Mouse (Mus musculus): Measurements from ENCODE around the gene Brd3os. TPM values are rescaled to one million over a fixed set of nuclear protein-coding genes. Genes with fewer than 3 reads are reported as not detected.

Brd3os gene
- 10 to 100 TPM; 27.9 to 28.5 TPM for total RNA-seq (2021)
- long read RNA-seq, experiment 1, transcript Brd3os-202 (1 exons, 1,898 nt) = major isoform, 47 of 53 reads
- long read RNA-seq, experiment 1, partial matches to known transcripts = 0 of 53 reads
- long read RNA-seq, experiment 1, other reads (novel, unspliced or antisense) = 6 of 53 reads
- long read RNA-seq, experiment 2, transcript Brd3os-202 (1 exons, 1,898 nt) = major isoform, 42 of 58 reads
- long read RNA-seq, experiment 2, partial matches to known transcripts = 0 of 58 reads
- long read RNA-seq, experiment 2, other reads (novel, unspliced or antisense) = 16 of 58 reads

DNA sequence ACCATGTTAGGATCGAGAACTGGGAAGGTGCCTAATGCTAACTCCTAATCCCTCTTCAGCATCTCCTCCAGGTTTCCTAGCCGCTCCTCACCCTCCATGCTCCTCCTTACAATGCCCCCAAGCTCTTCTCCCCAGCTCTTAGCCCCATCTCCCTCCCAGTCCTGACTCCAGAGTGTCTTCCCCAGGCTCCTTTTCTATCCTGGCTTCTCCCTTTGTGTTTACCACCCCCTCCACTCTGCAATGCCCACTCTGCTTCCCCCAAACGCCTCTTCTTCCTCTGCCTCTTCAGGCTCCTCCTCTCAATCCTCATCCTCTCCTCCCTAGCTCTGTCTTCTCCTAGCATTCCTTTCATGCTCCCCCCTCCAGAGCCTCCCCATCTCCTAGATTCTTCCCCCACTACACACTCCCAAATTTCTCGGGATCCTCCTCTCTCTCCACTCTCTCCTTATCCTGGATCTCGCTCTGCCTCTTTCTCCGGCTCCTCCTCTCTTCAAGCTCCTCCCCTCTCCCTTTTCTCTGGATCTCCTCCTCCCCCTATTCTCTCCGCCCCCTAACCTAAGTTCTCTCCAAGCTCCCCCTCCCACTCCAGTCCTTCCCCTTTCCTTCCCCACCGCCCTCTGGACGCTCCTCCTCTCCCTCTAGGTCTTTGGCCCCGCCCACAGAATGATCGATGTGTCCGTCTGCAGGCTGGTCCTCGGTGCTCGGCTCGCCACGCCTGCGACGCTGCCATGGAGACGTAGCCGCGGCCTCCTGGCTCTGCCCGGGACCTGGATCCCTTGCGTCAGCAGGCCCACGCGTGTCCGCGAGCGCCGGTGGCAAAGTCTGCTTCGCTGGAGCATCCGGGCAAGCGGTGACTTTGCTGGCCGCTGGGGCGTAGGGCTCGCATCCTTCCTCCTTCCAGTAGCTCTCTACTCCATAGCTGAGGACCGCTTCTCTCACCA, at the start of gene Brd3os:
Brd3os (plus strand) TSS at position 558 of the 941 bp plus-strand sequence.
- peak; percentile 96 to 97 for DNase-seq (ENCODE audit: low spot score in 2 of 2)
- intact Hi-C loops (cut with DNase I) = no loop called here

DNA sequence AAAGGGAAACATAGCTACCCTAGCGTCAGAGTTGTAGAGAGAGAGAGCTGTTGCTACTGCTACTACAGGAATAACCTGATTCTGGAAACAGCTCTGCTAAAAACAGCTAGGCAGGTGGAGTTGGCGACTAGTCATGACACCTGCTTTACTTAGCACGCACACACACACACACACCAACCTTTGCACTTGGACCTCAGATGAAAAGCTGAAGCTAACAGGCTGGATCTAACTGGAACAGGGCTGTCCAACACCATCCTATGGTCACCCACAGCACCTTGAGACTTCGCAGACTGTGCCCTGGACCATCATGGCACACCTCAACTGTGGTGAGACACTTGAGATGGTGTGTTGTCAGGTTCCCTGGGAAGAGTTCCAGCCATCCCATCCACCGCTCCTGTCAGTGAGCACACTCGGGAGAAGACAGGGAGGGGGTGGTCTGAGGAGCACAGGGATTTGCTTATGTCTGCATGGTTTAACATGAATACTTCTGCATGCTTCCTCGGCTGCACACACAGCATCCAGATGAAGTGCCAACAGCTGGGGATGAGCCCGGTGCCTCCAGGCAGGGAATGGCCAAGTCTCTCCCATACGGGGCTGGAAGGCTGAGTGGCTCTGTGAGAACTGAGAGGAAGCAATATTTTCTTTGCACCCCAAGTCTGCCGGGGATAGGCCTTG, 47.8 kb upstream of the Brd3os start:
- DNase-seq (ENCODE audit: low spot score in 2 of 2) = peak in 1 of 2 experiments; percentile 33
- intact Hi-C loops (cut with DNase I) = no loop called here

DNA sequence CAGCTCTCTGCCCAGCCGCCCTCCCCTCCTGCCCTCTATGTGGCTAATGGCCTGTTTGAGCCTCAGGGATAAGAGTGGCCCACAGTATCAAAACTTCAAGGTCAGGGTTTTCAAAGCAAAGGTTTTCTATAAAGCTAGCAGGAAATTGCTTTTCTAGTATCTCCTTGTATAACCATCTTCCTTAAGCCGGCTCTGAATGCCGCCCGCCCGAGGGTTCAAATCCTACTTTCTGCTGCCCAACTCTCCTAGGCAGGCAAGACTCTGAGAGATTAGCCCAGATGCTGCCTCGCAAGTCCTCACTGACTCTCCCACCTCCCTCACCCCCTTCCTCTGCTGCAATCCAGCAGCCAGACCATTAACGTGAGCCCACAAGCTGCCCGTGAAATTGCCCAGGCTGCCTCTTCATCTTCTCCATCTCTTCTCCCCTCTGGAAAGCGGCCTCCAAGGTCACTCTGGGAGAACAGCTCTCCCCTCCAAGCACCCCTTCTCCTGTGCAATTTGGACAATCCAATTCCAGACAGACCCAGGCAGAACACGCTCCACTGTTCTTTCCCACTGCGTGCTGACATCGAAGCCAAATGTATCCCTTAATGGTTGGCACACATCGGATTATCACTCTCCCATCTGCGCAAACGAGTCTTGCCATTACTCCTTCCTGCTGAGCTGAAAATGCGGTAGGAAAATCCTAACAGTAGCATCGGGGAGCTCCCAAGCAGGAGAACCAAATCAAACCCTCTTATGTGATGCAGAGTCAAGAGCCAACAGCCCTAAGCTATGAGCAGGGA, 45.3 kb upstream of the Brd3os start:
- intact Hi-C loops (cut with DNase I) = no loop called here
- no peak for DNase-seq (ENCODE audit: low spot score in 2 of 2)

DNA sequence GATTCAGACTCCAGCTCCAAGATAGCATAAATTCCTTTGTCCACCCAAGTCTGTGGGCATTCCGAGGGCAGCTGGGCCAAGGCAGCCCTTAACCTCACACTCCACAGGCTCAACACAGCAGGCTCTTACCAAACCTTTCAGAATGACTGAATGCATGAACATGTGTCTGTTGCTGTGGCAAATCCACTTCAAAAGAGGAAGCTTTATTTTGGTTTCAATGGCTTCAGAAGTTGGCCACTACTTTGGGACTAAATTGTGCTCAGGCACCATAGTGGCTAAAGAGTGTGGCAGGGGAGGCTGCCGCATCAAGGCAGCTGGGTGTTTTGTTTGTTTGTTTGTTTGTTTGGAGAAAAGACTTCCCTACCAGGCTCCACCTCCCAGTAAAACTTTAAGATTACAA, 42.0 kb upstream of the Brd3os start:
- no peak for DNase-seq (ENCODE audit: low spot score in 2 of 2)
- intact Hi-C loops (cut with DNase I) = no loop called here

DNA sequence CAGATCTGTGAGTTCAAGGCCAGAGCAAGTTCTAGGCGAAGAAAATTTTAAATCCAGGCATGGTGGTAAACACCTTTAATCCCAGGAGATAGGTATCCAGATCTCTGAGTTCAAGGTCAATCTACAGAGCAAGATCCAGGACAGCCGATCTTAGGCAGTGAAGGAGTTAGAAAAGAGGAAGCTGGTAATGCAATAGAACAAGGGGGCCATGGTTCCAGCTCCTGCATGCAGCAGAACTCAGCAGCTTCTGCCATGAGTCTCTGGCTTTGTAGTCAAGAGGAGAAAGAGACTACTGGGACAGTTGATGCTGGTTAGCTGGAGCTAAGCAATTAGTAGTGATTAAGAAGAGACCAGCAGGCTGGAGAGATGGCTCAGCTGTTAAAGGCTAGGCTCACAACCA, 40.6 kb upstream of the Brd3os start:
- intact Hi-C loops (cut with DNase I) = no loop called here

DNA sequence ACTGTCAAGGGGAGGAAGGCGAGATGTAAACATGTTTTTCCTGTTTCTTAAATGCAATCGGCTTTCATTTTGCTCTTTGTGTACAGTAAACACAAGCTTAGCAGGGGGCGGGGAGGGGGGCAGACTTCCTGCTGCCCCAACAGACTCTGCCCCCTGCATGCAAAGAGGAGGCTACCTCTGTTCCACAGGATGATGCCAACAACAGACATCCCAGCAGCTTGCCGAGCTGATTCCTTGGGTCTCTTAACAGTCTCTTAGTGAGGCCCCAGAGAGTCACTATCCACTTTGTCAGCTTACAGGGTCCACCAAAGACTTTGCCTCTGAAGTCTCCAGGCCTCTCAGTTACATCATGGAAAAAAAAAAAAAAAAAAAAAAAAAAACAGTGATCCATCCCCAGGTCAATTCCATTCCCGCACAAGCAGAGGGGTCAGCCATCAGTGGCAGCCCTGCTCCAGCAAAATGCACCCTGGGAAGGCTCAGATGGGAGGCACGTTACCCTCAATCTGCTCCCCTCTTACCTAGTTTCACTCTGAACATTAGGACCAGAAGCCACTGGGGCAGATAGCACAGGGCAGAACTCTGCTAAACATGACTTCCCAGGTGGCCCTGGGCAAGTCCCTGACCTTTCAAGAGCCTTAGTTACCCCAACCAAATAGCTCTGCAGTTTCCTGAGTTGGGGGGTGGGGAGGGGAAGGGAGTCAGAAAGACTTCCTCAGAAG, 37.6 kb upstream of the Brd3os start:
- DNase-seq (ENCODE audit: low spot score in 2 of 2) = no peak
- intact Hi-C loops (cut with DNase I) = no loop called here

More for the DNA sequence above, 40.6 kb upstream of the Brd3os start:
- no peak for DNase-seq (ENCODE audit: low spot score in 2 of 2)

DNA sequence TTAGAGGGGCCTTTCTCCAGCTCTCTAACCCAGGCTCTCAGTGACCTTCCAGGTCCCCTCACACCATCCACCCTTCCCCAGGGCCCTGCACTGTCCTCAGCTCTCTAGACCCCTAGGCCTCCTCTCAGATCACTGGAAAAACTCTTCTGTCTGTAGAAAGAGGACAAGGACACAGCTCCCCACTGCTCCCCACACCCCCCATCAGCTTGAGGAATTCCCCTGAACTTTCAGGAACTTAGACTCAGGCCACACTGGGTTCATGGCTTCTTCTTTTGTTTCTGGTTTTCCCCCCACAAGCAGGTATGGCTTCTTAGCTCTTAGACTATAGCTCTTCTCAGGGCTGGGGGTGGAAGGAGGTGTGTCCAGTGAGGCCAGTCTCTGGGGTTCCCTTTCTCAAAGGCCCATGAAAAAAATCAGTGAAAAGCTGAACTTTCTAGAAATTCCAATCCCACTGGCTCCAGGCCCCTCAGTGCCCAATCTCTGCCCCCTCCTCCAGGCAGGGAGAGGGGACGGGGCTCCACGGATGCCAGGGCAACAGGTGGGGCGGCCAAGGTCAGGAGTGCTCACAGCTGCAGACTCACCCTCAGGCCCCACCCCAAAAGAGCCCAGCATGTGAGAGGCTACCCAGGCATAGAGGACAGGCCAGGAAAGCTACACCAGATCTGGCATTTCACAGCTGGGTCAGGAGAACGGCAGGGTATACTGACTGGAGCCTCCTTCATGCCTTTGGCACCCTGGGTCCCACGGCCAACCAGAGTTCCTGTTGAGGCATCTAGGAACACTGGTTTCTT, 36.8 kb upstream of the Brd3os start:
- intact Hi-C loops (cut with DNase I) = no loop called here
- DNase-seq (ENCODE audit: low spot score in 2 of 2) = no peak

DNA sequence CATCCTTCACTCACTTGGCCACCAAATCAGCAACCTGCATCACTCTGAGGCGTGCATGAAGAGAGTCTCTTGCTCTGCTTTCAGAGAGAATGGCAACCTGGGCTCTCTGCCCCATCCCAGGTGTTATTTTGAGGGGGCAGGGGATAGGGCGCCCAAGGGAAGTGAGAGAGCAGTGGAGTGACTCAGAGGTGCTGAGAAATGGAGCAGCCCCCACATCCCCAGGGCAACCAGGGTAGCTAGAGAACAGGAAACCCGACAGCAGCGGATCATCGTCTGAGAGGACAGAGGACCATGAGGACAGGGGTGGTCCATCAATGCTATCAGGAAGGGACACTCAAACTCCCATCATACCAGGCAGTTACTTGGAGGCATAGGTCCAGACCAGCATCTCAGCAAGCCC, 35.2 kb upstream of the Brd3os start:
- intact Hi-C loops (cut with DNase I) = no loop called here
- no peak for DNase-seq (ENCODE audit: low spot score in 2 of 2)

DNA sequence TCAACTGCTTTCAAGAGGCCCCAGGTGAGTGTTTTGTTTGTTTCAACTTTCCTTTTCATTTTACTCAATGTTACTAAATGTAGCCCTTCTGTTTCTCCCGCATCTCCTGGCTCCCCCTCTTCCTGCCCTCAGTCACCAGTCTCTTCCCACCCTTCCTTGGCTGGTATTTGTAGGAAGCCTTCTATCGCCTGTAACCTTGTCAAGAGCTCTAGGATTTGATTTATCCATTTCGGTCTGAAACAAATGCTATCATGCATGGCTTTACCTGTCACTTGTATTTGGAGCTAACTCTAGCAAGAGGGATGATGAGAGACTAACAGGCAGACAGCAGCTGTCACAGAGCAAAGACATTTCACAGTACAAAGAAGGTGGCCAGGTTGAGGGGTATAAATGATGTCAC, 33.9 kb upstream of the Brd3os start:
- DNase-seq (ENCODE audit: low spot score in 2 of 2) = no peak
- intact Hi-C loops (cut with DNase I) = no loop called here

DNA sequence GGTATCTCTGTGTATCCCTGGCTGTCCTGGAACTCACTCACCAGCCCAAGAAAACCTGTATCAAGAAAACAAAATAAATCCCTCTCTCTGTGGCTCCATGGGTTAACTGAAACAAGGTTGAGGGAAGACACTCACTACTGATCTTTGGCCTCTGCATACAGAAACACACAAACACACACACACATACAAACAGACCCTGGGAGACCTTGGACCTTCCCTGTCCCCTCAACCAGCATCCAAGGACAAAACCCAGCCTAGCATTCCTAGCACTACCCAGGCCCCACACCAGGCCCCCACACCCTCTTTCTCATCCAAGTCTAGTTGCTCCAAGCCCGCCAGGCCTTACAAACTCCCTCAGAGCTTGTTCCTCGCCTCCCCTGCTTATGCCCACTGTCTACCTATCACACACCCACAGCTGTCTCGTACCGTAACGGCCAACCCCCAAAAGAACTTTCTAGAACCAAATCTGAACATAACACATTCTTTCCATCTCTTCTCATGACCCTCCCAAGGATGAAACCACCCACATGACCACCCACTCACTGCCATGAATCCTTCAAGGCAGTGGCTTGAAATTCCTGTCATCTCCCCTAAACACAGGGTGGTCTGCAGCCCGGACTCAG, 31.5 kb upstream of the Brd3os start:
- intact Hi-C loops (cut with DNase I) = no loop called here
- no peak for DNase-seq (ENCODE audit: low spot score in 2 of 2)

DNA sequence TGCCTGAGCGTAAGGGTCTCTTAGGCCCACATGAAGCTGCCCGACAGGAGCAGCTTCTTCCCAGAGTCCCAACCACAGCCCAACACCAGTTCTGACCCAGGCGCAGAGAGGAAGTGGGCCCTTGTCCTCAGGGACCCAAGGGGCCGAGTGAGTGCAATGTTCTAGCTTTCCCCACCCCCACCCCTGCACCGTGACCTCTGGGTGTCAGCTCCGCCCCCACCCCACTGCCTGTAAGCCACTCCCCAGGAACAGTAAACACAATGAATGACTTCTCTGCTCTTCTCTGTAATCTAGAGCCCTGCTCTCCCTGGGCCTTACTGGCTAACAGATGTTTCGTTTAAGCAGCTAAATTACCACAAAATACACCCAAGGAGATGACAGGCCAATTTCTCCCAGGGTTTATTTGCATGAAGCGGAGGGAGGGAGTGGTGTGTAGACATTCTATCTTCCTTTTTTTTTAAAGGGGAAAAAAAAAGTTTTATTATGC, 30.4 kb upstream of the Brd3os start:
- intact Hi-C loops (cut with DNase I) = no loop called here
- DNase-seq (ENCODE audit: low spot score in 2 of 2) = no peak

DNA sequence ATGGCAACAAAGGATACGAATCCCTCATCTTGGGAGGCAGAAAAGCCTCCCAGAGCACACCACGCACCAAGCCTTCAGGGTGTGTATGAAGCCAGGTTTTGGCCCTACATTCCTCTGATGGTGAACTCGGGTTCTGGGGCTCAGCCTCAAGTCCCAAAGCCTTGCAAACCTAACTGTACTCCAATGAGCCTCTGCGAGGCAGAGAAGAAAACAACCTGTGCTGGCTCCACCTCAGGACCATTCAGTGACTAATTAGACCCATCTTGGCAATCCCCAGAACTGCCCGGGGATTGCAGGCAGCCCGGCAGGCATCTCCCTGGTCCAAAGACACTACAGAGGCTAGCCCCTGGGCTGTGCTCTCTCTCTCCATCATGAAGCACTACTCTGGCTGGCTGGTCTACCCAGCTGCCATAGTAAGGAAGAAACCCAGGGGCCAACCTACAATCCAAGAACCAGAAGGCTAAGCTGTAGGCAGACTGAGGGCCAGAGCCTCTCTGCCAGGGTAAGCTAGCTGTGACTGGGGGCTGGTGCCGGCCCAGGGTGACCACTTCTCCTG, 29.8 kb upstream of the Brd3os start:
- intact Hi-C loops (cut with DNase I) = no loop called here
- DNase-seq (ENCODE audit: low spot score in 2 of 2) = no peak

DNA sequence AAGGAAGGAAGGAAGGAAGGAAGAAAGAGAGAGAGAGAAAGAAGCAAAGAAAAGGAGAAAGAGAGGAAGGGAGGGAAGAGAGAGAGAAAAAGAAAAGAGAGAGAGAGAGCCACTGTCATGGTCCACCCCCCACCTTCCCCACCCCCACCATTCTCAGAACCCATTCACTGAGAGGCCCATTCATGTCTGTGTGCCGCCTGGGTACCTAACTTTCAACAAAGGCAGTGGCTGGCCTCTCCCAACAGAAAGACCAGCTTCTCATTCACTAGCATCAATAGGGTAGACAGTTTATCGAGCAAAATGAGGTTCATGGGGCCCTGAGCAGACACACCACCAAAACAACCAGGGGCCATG, 28.6 kb upstream of the Brd3os start:
- intact Hi-C loops (cut with DNase I) = no loop called here
- no peak for DNase-seq (ENCODE audit: low spot score in 2 of 2)

DNA sequence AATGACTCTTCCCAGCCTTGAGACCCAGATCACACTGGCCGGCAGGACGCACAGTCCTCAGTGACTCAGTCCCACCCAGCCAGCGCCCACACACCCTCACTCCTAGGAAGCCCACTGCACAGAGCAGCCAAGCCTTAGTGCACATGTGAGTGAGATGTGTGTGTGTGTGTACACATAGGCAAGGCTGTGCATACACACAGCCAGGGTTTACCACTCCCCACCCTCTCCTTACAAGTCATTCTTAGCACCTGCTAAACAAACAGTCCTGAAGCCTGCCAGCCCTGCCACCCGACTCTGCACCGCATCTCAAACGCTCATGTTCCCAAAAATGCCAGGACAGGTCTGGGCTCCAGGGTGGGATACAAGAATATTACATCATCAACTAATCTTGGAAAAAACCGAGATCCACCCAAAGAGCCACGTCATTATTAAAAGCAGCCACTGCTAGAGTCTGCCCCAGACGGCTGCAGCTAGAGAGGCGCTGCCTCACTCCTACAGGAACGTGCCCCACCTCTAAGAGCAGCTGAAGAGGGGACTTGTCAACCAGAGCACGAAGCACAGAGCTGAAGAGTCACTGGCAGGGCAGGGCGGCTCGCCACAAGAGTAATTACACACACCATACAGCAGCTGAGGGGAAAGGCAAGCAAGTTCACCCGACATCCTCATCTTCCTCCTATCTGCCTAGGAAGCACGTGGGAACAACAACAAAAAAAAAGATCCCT, 28.0 kb upstream of the Brd3os start:
- peak; percentile 21 to 61 for DNase-seq (ENCODE audit: low spot score in 2 of 2)
- intact Hi-C loops (cut with DNase I) = no loop called here

DNA sequence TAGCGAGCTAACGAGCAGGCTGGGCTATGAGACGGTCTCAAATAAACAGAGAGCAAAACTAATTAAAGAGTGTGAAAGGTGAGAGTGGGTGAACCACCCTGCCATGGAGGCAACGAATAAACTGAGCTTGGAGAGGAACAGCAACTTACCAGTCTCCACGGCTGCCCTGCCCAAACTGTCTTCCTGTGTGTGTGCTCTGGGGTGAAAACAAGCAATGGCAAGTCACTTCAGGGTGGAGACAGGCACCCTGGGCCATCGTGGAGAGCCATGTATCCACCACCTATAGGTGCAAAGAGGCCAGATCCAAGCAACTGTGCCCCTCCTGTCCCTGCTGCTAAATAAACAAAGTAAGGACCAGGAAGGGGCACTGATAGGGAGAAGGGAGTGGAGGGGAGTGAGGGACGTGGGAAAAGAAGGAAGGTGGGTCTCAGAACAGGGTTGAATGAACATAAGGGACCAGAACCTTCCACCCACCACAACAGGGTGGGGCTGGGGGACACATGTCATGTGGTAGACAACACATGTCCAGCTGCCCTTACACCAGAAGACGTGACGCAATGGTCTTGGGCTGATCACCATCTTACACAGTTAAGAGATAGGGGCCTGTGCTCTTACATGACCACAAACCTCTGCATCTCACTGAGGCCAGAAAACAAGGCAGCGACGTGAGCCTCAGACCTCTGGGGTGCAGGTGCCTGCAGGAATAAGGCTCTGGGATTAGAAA, 26.9 kb upstream of the Brd3os start:
- DNase-seq (ENCODE audit: low spot score in 2 of 2) = no peak
- intact Hi-C loops (cut with DNase I) = no loop called here

DNA sequence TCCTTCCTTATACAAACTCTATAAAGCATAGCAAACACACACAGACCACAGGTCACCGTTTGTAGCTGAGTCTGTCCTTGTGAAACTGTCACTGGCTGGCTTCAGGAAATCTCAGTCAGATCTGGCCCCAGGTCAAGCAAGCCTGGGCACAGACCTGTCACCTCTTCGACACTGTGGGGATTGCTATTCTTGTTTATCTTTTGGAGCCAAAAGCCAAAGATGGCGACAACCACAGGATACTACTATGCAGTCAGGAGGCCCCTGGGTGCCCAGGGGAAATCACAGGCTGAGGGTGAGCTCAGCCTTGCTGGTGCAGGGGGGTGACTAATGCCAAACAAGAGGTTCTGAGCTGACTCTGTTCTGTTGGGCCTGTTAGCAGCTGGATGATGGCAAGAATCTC, 25.7 kb upstream of the Brd3os start:
- DNase-seq (ENCODE audit: low spot score in 2 of 2) = no peak
- intact Hi-C loops (cut with DNase I) = no loop called here

Measured in left cerebral cortex, postnatal 14 days (tissue).